Mouse (Mus musculus) ES-E14 (cell line): ENCODE measurements around the gene Fbxo22.

Experiments used
- CHD2 ChIP-seq: IDR thresholded peaks from 2 replicates; pipeline ENCODE4 v1.6.1; 2014; ENCODE audit warnings: mild to moderate bottlenecking, low read depth, low read length, inconsistent platforms
- ZC3H11A ChIP-seq: IDR thresholded peaks from 2 replicates; pipeline ENCODE4 v1.6.1; 2012; ENCODE audit warnings: low read depth, mild to moderate bottlenecking, inconsistent platforms, low read length, borderline replicate concordance
- ZNF384 ChIP-seq: IDR thresholded peaks from 2 replicates; pipeline ENCODE4 v1.6.1; 2012; ENCODE audit warnings: low read depth, low read length, inconsistent platforms

GRCm38 (mm10) chr9:55172195-55172685 is 36.5 kb upstream of the Fbxo22 start:
- no peak for TF ChIP-seq CHD2
- no peak for TF ChIP-seq ZC3H11A
- TF ChIP-seq ZNF384 = no peak
